Comparison of ENCODE assay signal across 27 mouse cellular contexts in the genomic region with DNA sequence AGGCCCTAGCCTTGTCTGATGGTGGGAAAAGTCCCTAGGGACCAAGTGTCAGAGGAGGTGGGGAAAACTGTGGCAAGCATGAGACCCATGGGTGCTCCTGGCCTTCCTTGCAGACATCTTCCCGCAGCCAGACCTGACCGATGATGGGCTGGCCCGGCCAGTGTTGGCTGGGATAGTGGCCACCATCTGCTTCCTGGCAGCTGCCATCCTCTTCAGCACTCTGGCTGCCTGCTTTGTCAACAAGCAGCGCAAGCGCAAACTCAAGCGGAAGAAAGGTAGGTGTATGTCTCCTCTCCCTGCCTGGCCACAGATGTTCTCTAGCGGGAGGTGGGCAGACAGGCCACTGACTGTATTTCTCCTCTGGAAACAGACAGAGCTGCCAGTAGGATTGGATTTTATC. TPM values are rescaled to one million over a fixed set of nuclear protein-coding genes. Genes with fewer than 3 reads are reported as not detected.
DNase-seq lines count a peak whose midpoint lies in the region; ATAC-seq and TF ChIP-seq lines count a peak whose summit lies in the region.
"Had no signal": no experiment of that assay in that cellular context is flagged by ENCODE, and none has a peak within 500 bp of the region (broad histone marks: within the 10 kb centered on the region; RNA-seq: fewer than 3 reads in every experiment).

No protein-coding gene starts in this region.

- H3K27ac ChIP-seq in hindbrain, postnatal 0 days, result no peak overlapping the region
- H3K27ac ChIP-seq in hindbrain, embryonic 13.5 days, result no peak overlapping the region
- H3K27ac ChIP-seq in midbrain, embryonic 15.5 days, result no peak overlapping the region
- H3K27ac ChIP-seq: embryonic facial prominence, embryonic 13.5 days; forebrain, embryonic 10.5 days; forebrain, embryonic 15.5 days; heart, adult 2 months; hindbrain, embryonic 10.5 days; liver, embryonic 14.5 days; macrophage had no signal

- H3K4me1 ChIP-seq in hindbrain, postnatal 0 days (ENCODE audit: insufficient read depth, low read length), result no peaks in the 10 kb centered on the region
- peaks cover 21% of the 10 kb centered on the region for H3K4me1 ChIP-seq in hindbrain, embryonic 13.5 days (replicated peaks)
- H3K4me1 ChIP-seq in midbrain, embryonic 15.5 days, result no peaks in the 10 kb centered on the region
- H3K4me1 ChIP-seq: embryonic facial prominence, embryonic 13.5 days; forebrain, embryonic 10.5 days had no signal

- no peaks in the 10 kb centered on the region for H3K27me3 ChIP-seq in hindbrain, postnatal 0 days (ENCODE audit: insufficient read depth, low read length)
- H3K27me3 ChIP-seq in hindbrain, embryonic 13.5 days, result no peaks in the 10 kb centered on the region
- no peaks in the 10 kb centered on the region for H3K27me3 ChIP-seq in midbrain, embryonic 15.5 days (replicated peaks)
- H3K27me3 ChIP-seq: embryonic facial prominence, embryonic 13.5 days; forebrain, embryonic 15.5 days had no signal

- no peak for TF ChIP-seq CTCF in hindbrain, postnatal 0 days (IDR thresholded peaks at IDR 0.05; ENCODE audit: low read depth)

- DNase-seq in hindbrain, postnatal 0 days (ENCODE audit: low spot score), result peak; percentile 63
- DNase-seq in cerebellum, adult 11 months, result peak; percentile 64
- DNase-seq in cerebellum, adult 9-10 months, result peak; percentile 79
- DNase-seq in cerebellum, postnatal 36 days, result peak; percentile 64 to 74
- DNase-seq in layer of hippocampus, adult 11-12 months (ENCODE audit: low spot score), result no peak
- DNase-seq: adrenal gland, adult 8-10 months; heart, adult 2 months; kidney, adult 9 months; kidney, postnatal 14 days; liver; lung, adult 2 months; lung, postnatal 10 days; midbrain, embryonic 14.5 days; right cerebral cortex, adult 18-20 months; thymus, postnatal 4 days had no signal

- WGBS in hindbrain, postnatal 0 days, result 59% methylated on average over 7 of the region's 7 CpGs
- 92% methylated on average over 7 of the region's 7 CpGs for WGBS in hindbrain, embryonic 13.5 days
- 93% methylated on average over 7 of the region's 7 CpGs for WGBS in midbrain, embryonic 15.5 days

- peak; percentile 61 for ATAC-seq in hindbrain, postnatal 0 days
- no peak for ATAC-seq in hindbrain, embryonic 13.5 days (ENCODE audit: low FRiP score)
- ATAC-seq in midbrain, embryonic 15.5 days (replicated peaks), result no peak
- ATAC-seq: forebrain, embryonic 15.5 days; intestine, postnatal 0 days had no signal

- H3K9ac ChIP-seq in hindbrain, postnatal 0 days (replicated peaks; ENCODE audit: low read length), result no peak overlapping the region
- H3K9ac ChIP-seq in hindbrain, embryonic 13.5 days, result no peak overlapping the region
- H3K9ac ChIP-seq in midbrain, embryonic 15.5 days, result no peak overlapping the region
- H3K9ac ChIP-seq: embryonic facial prominence, embryonic 13.5 days; forebrain, embryonic 15.5 days; heart, embryonic 12.5 days; liver, embryonic 14.5 days had no signal

- peaks cover 43% of the 10 kb centered on the region for H3K36me3 ChIP-seq in hindbrain, postnatal 0 days (ENCODE audit: insufficient read depth, low read length)
- peaks cover 88% of the 10 kb centered on the region for H3K36me3 ChIP-seq in hindbrain, embryonic 13.5 days
- peaks cover 36% of the 10 kb centered on the region for H3K36me3 ChIP-seq in midbrain, embryonic 15.5 days (replicated peaks)
- H3K36me3 ChIP-seq: G1E had no signal

- no peak overlapping the region for H3K4me3 ChIP-seq in hindbrain, postnatal 0 days (ENCODE audit: low read length)
- no peak overlapping the region for H3K4me3 ChIP-seq in hindbrain, embryonic 13.5 days
- no peak overlapping the region for H3K4me3 ChIP-seq in midbrain, embryonic 15.5 days
- H3K4me3 ChIP-seq: embryonic facial prominence, embryonic 13.5 days; forebrain, embryonic 10.5 days; forebrain, embryonic 15.5 days; heart, adult 2 months; heart, embryonic 12.5 days; hindbrain, embryonic 10.5 days had no signal

- no peak overlapping the region for H3K4me2 ChIP-seq in hindbrain, postnatal 0 days (ENCODE audit: low read depth, low read length)
- H3K4me2 ChIP-seq in hindbrain, embryonic 13.5 days, result no peak overlapping the region
- H3K4me2 ChIP-seq in midbrain, embryonic 15.5 days, result no peak overlapping the region
- H3K4me2 ChIP-seq: embryonic facial prominence, embryonic 13.5 days; forebrain, embryonic 15.5 days; heart, embryonic 12.5 days had no signal

- H3K9me3 ChIP-seq in hindbrain, postnatal 0 days (ENCODE audit: low read length), result no peaks in the 10 kb centered on the region
- no peaks in the 10 kb centered on the region for H3K9me3 ChIP-seq in hindbrain, embryonic 13.5 days
- H3K9me3 ChIP-seq in midbrain, embryonic 15.5 days, result no peaks in the 10 kb centered on the region
- H3K9me3 ChIP-seq: embryonic facial prominence, embryonic 13.5 days; forebrain, embryonic 10.5 days; forebrain, embryonic 15.5 days; heart, embryonic 12.5 days; hindbrain, embryonic 10.5 days had no signal

RNA-seq across cellular contexts. Expression of a gene that starts 32.5 kb away (rescaled TPM):
- 86.5 and 89.9 TPM in 2 replicates for total RNA-seq in hindbrain, postnatal 0 days (2014; rRNA removed)
- 20.4 and 21.4 TPM in 2 replicates for polyA plus RNA-seq in hindbrain, postnatal 0 days (2015; fragmentation: Nextera tagmentation; extraction: Ambion mirVana)
- 14.7 and 15.6 TPM in 2 replicates for polyA plus RNA-seq in hindbrain, embryonic 13.5 days (2015; fragmentation: Nextera tagmentation; extraction: Ambion mirVana)
- 22.7 and 23.1 TPM in 2 replicates for polyA plus RNA-seq in midbrain, embryonic 15.5 days (2015; fragmentation: Nextera tagmentation; extraction: Ambion mirVana)
- total RNA-seq: megakaryocyte-erythroid progenitor cell, adult 5-6 weeks had no signal
- polyA plus RNA-seq: G1E, macrophage had no signal
